Mouse (Mus musculus): ENCODE measurements at regions not wholly inside any gene's neighbourhood (a gene's known extent, or its start where the extent isn't known, plus 50 kb on each side); places are given as distances from the start of the nearest gene placed in this dataset.

GRCm38 (mm10) chr1:83731682-83732081 lies 323.7 kb upstream of the Sphkap start:
- in situ Hi-C loops (cut with MboI; ENCODE audit: low pct_unique_long_range_greater_than_20kb): loop anchor here (25.0 kb wide), 3 partner anchors 731 to 1156 kb away; no protein-coding TSS in a partner anchor
- DNase-seq (ENCODE audit: low read depth, low spot score) (no peak), ATAC-seq (no peak)
- TF ChIP-seq CTCF (IDR thresholded peaks at IDR 0.05): no peak
- ChIA-PET POLR2A (no interaction called here), CTCF (no interaction called here)
- peaks cover 9% of the 10 kb centered on the region for H3K27me3 ChIP-seq

GRCm38 (mm10) chr1:83728810-83729209 lies 320.8 kb upstream of the Sphkap start:
- peaks cover 20% of the 10 kb centered on the region for H3K27me3 ChIP-seq
- no peak for DNase-seq (ENCODE audit: low read depth, low spot score)
- CTCF ChIA-PET: no interaction called here
- POLR2A ChIA-PET: no interaction called here
- ATAC-seq: no peak
- in situ Hi-C loops (cut with MboI; ENCODE audit: low pct_unique_long_range_greater_than_20kb): loop anchor here (25.0 kb wide), 3 partner anchors 733 to 1158 kb away; no protein-coding TSS in a partner anchor
- TF ChIP-seq CTCF (IDR thresholded peaks at IDR 0.05): no peak

GRCm38 (mm10) chr1:83727938-83728337 lies 319.9 kb upstream of the Sphkap start:
- ChIA-PET POLR2A (no interaction called here), CTCF (no interaction called here)
- TF ChIP-seq CTCF (IDR thresholded peaks at IDR 0.05): no peak
- H3K27me3 ChIP-seq: peaks cover 26% of the 10 kb centered on the region
- ATAC-seq: no peak
- in situ Hi-C loops (cut with MboI; ENCODE audit: low pct_unique_long_range_greater_than_20kb): loop anchor here (25.0 kb wide), 3 partner anchors 734 to 1159 kb away; no protein-coding TSS in a partner anchor
- DNase-seq (ENCODE audit: low read depth, low spot score): no peak

GRCm38 (mm10) chr1:83727215-83727614 lies 319.2 kb upstream of the Sphkap start:
- in situ Hi-C loops (cut with MboI; ENCODE audit: low pct_unique_long_range_greater_than_20kb): loop anchor here (25.0 kb wide), 3 partner anchors 735 to 1160 kb away; no protein-coding TSS in a partner anchor
- ATAC-seq (no peak), DNase-seq (ENCODE audit: low read depth, low spot score) (no peak)
- POLR2A ChIA-PET: no interaction called here
- peak; percentile 59 for TF ChIP-seq CTCF (IDR thresholded peaks at IDR 0.05)
- CTCF ChIA-PET: no interaction called here
- peaks cover 28% of the 10 kb centered on the region for H3K27me3 ChIP-seq

GRCm38 (mm10) chr1:83723096-83723495 lies 315.1 kb upstream of the Sphkap start:
- in situ Hi-C loops (cut with MboI; ENCODE audit: low pct_unique_long_range_greater_than_20kb): no loop called here
- TF ChIP-seq CTCF (IDR thresholded peaks at IDR 0.05): no peak
- H3K27me3 ChIP-seq: peaks cover 46% of the 10 kb centered on the region
- POLR2A ChIA-PET: no interaction called here
- DNase-seq (ENCODE audit: low read depth, low spot score) (no peak), ATAC-seq (no peak)
- CTCF ChIA-PET: no interaction called here

- no peak for TF ChIP-seq CTCF (IDR thresholded peaks at IDR 0.05)
- POLR2A ChIA-PET: interaction anchor here (0.6 kb wide), 3 partner anchors 256 to 924 kb away, joined by 3 to 5 read pairs (median 3); no protein-coding TSS in a partner anchor
- ATAC-seq (no peak), DNase-seq (ENCODE audit: low read depth, low spot score) (no peak)
- CTCF ChIA-PET: no interaction called here
- H3K27me3 ChIP-seq: peaks cover 40% of the 10 kb centered on the region
- in situ Hi-C loops (cut with MboI; ENCODE audit: low pct_unique_long_range_greater_than_20kb): no loop called here
These were observed 312.2 kb upstream of the Sphkap start for GRCm38 (mm10) chr1:83720166-83720565.

GRCm38 (mm10) chr1:83717056-83717455 lies 309.1 kb upstream of the Sphkap start:
- no peak for ATAC-seq
- peak; percentile 69 for TF ChIP-seq CTCF (IDR thresholded peaks at IDR 0.05)
- in situ Hi-C loops (cut with MboI; ENCODE audit: low pct_unique_long_range_greater_than_20kb): loop anchor here (5.0 to 10.0 kb wide), 4 partner anchors 495 to 932 kb away; partner anchors contain the start of gene Krtap28-13
- DNase-seq (ENCODE audit: low read depth, low spot score): no peak
- ChIA-PET CTCF (interaction anchor here (0.7 kb wide), 1 partner anchor 449 kb away, joined by 4 read pairs; no protein-coding TSS in a partner anchor), POLR2A (no interaction called here)
- H3K27me3 ChIP-seq: peaks cover 38% of the 10 kb centered on the region

GRCm38 (mm10) chr1:83701696-83702404 lies 293.9 kb upstream of the Sphkap start:
- CTCF ChIA-PET: interaction anchor here (1.3 kb wide), 1 partner anchor 14 kb away, joined by 3 read pairs; no protein-coding TSS in a partner anchor
- in situ Hi-C loops (cut with MboI; ENCODE audit: low pct_unique_long_range_greater_than_20kb): no loop called here
- DNase-seq (ENCODE audit: low read depth, low spot score) (no peak), ATAC-seq (no peak)
- peaks cover 17% of the 10 kb centered on the region for H3K27me3 ChIP-seq
- no peak for TF ChIP-seq CTCF (IDR thresholded peaks at IDR 0.05)
- POLR2A ChIA-PET: no interaction called here

- DNase-seq (ENCODE audit: low read depth, low spot score) (no peak), ATAC-seq (no peak)
- no peak for TF ChIP-seq CTCF (IDR thresholded peaks at IDR 0.05)
- POLR2A ChIA-PET: no interaction called here
- H3K27me3 ChIP-seq: peaks cover 20% of the 10 kb centered on the region
- CTCF ChIA-PET: no interaction called here
- in situ Hi-C loops (cut with MboI; ENCODE audit: low pct_unique_long_range_greater_than_20kb): no loop called here
These were observed 289.4 kb upstream of the Sphkap start for GRCm38 (mm10) chr1:83697422-83697821.

GRCm38 (mm10) chr1:83685221-83685620 lies 277.2 kb upstream of the Sphkap start:
- in situ Hi-C loops (cut with MboI; ENCODE audit: low pct_unique_long_range_greater_than_20kb): no loop called here
- no peak for ATAC-seq
- POLR2A ChIA-PET: no interaction called here
- CTCF ChIA-PET: no interaction called here
- peaks cover 33% of the 10 kb centered on the region for H3K27me3 ChIP-seq
- TF ChIP-seq CTCF (IDR thresholded peaks at IDR 0.05): no peak
- DNase-seq (ENCODE audit: low read depth, low spot score): no peak

GRCm38 (mm10) chr1:83665326-83665725 lies 257.3 kb upstream of the Sphkap start:
- CTCF ChIA-PET: no interaction called here
- peaks cover 27% of the 10 kb centered on the region for H3K27me3 ChIP-seq
- in situ Hi-C loops (cut with MboI; ENCODE audit: low pct_unique_long_range_greater_than_20kb): no loop called here
- TF ChIP-seq CTCF (IDR thresholded peaks at IDR 0.05): no peak
- ATAC-seq (no peak), DNase-seq (ENCODE audit: low read depth, low spot score) (no peak)
- POLR2A ChIA-PET: no interaction called here

Data from Patski (cell line).